Mouse (Mus musculus) cerebellum, postnatal 36 days (tissue): Measurements from ENCODE around the gene Vwa1.
"Not testable (repeated sequence)": the region's sequence is repeated elsewhere in the genome, so short reads cannot be mapped to it uniquely, and the experiment has no call there.

Experiments used
- DNase-seq, 2 experiments: peaks; one replicate each; pipeline ENCODE4 v3.0.0; 2021 to 2022; ENCODE audit warnings: mixed read lengths in 2 of 2

The Vwa1 gene

GRCm38 (mm10) chr4:155774280-155774754, at the start of gene Vwa1:
Gene Vwa1, minus strand, starts transcription at chr4:155774698.
- DNase-seq: peak; percentile 83 to 87

- no peak for DNase-seq
Measured at GRCm38 (mm10) chr4:155823443-155823842, 48.9 kb upstream of the Vwa1 start.

GRCm38 (mm10) chr4:155821025-155821424, 46.5 kb upstream of the Vwa1 start:
- DNase-seq: no peak

- DNase-seq: no peak
Measured at GRCm38 (mm10) chr4:155817533-155817932, 43.0 kb upstream of the Vwa1 start.

GRCm38 (mm10) chr4:155812665-155813181, 38.2 kb upstream of the Vwa1 start:
- DNase-seq: no peak

- DNase-seq: peak; percentile 87 to 93
Measured at GRCm38 (mm10) chr4:155811929-155812664, 37.6 kb upstream of the Vwa1 start, which contains the start of gene Ccnl2. Gene Ccnl2, plus strand, starts transcription at chr4:155812489.

GRCm38 (mm10) chr4:155807841-155808240, 33.3 kb upstream of the Vwa1 start:
- DNase-seq: no peak

- peak; percentile 96 to 99 for DNase-seq
Measured at GRCm38 (mm10) chr4:155803340-155804041, 29.0 kb upstream of the Vwa1 start.

- DNase-seq: no peak
Measured at GRCm38 (mm10) chr4:155802741-155803339, 28.3 kb upstream of the Vwa1 start, which contains the start of gene Mrpl20. Gene Mrpl20, plus strand, starts transcription at chr4:155802878.

- no peak for DNase-seq
Measured at GRCm38 (mm10) chr4:155802075-155802474, 27.6 kb upstream of the Vwa1 start.

- no peak for DNase-seq
Measured at GRCm38 (mm10) chr4:155793730-155794129, 19.2 kb upstream of the Vwa1 start.

GRCm38 (mm10) chr4:155791240-155791933, 16.9 kb upstream of the Vwa1 start:
- DNase-seq: no peak

GRCm38 (mm10) chr4:155790650-155791161, 16.2 kb upstream of the Vwa1 start:
- DNase-seq: no peak

- DNase-seq: no peak
Measured at GRCm38 (mm10) chr4:155790021-155790489, 15.6 kb upstream of the Vwa1 start, which contains the start of gene Ankrd65. Gene Ankrd65, plus strand, starts transcription at chr4:155790439.

- not testable (repeated sequence) for DNase-seq
Measured at GRCm38 (mm10) chr4:155788833-155789232, 14.3 kb upstream of the Vwa1 start.

GRCm38 (mm10) chr4:155788300-155788699, 13.8 kb upstream of the Vwa1 start:
- no peak for DNase-seq

- DNase-seq: no peak
Measured at GRCm38 (mm10) chr4:155785819-155786218, 11.3 kb upstream of the Vwa1 start, which contains the start of gene Tmem88b. Gene Tmem88b, minus strand, starts transcription at chr4:155785874.

GRCm38 (mm10) chr4:155785246-155785645, 10.7 kb upstream of the Vwa1 start:
- DNase-seq: no peak

GRCm38 (mm10) chr4:155784081-155784701, 9.7 kb upstream of the Vwa1 start:
- DNase-seq: peak; percentile 79 to 80

GRCm38 (mm10) chr4:155783486-155784080, 9.1 kb upstream of the Vwa1 start:
- DNase-seq: no peak

GRCm38 (mm10) chr4:155780895-155781294, 6.4 kb upstream of the Vwa1 start:
- no peak for DNase-seq
